Mouse (Mus musculus) heart, adult 9 months (tissue): Measurements from ENCODE around the gene Arap1.

ENCODE experiments used
- DNase-seq, 2 experiments: peaks; one replicate each; pipeline ENCODE4 v3.0.0; 2022; ENCODE audit warnings: low spot score in 2 of 2

Gene Arap1

DNA sequence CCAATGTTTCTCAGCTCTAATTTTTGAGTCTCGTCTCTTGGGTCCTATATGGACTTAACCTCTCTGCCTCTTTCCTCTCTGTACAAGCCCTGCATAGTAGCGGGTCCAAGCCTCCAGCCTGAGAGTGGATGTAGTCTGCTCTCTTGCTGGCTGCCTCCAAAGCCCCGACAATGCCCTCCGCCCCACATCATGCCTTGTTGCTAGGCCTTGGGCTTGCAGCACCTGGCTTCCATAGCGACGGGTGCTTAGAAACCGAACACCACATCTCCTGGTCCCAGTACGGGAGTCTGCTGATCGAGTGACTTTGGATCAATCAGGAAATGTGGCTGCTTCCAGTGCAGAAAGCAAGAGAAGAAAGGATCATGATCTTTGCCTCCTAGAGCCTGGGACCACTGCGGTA is 95.2 kb downstream of the Arap1 start:
- no peak for DNase-seq

- DNase-seq = no peak
Measured at GRCm38 (mm10) chr7:101444211-101444610, 96.3 kb downstream of the Arap1 start.

DNA sequence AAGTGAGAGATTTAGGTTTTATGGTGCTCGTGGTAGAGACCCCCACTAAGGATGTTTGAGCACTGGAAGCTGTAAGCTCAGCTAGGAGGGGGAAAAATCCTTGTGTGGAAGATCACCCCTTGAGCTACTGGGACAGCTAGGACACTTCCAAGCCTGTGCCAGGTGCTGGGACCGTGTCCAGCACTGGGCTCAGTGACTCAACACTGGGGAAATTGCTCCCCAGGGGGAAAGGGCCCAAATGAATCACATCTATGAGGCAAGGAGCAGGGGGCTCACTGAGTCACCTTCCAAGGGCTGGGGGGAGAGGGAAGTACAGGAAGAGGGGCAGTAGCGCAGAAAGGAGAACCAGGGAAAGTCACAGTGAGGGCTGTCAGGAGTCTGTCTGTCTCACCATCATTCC is 102.0 kb downstream of the Arap1 start:
- DNase-seq = no peak

DNA sequence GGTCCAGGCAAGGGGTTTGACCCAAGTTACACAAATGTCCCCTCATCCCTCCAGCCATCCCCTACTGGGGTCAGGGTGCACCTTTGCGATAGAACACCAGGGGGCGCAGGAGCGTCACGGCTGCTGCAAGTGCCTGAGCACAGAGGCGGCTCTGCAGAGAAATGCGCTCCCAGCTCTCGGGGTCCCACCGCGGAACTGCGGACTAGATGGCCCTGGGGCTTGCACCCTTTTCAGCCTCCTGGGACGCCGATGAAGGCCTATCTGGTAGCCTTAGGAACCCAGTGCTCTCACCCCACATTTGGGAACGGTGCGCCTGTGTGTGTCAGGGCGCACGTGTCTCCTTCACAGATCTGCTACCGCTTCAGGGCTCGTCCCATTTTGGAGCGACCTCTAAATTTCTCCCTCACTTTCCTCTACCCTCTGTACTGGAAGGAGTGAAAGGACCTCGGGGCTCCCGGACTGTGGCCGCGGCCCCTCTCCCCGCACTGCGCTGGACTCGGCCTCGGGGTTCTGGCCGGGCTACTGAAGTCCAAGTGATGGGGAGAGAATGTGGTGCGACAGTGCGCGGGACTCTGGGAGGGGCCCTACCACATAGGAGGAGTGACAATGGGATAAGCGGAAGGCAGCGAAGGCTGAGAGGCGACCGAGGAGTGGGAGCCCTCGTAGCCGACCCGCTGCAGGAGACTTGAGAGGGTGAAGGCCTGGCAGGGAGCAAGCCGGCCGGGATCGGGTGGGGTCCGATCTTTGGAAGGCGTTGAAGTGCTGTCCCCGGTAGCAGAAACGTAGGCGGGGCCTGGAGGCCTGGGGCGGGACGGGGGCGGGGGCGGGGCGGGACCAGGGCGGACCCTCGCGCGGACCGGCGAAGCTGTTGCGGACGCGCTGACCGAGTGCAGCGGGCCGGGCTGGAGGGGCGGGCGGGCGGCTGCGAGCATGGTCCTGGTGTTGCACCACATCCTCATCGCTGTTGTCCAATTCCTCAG is 102.8 kb downstream of the Arap1 start:
- peak; percentile 84 to 87 for DNase-seq

DNA sequence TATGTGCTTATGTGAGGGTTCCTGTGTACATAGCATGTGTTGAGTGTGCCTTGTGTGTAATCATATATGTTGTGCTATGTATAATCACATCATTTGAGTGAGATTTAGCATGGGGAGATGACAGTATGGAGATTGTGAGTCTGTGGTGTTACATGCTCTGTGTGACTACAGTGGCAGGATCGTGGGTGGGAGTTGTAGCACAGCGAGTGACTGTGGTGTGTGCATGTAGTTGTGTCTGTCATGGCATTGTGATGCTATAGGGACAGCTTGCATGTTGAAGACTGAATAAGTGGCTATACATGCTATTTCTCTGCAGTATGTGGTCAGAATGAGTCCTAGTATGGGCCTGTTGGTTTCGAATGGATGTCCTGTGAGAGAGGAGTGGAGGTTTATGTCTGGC is 104.8 kb downstream of the Arap1 start:
- DNase-seq = no peak

- no peak for DNase-seq
Measured at GRCm38 (mm10) chr7:101453296-101453695, 105.4 kb downstream of the Arap1 start.

- DNase-seq = peak; percentile 71 to 79
Measured at GRCm38 (mm10) chr7:101453725-101454124, 105.9 kb downstream of the Arap1 start.

GRCm38 (mm10) chr7:101454479-101454878 is 106.6 kb downstream of the Arap1 start:
- no peak for DNase-seq

DNA sequence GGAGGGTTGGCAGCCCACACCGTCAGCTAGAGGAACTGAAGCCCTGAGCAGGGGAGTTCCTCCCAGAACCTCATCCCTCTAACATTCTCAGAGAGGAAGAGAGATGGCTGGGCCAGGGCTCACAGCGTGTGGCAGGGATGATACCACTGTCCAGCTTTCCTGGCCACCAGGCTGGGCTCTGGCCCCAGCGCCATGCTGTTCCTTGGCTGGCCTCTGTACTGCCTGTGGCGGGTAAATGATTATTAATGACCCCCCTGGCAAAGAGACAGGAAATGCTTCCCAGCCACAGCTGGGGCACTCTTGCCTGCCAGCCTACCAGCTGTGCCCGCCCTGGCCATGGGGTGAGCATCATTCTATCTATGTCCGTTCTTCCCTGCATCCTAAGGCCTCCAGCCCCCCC is 107.3 kb downstream of the Arap1 start:
- DNase-seq = no peak

GRCm38 (mm10) chr7:101456318-101456717 is 108.5 kb downstream of the Arap1 start:
- no peak for DNase-seq

GRCm38 (mm10) chr7:101456789-101457188 is 108.9 kb downstream of the Arap1 start:
- DNase-seq = peak in 1 of 2 experiments; percentile 61

DNA sequence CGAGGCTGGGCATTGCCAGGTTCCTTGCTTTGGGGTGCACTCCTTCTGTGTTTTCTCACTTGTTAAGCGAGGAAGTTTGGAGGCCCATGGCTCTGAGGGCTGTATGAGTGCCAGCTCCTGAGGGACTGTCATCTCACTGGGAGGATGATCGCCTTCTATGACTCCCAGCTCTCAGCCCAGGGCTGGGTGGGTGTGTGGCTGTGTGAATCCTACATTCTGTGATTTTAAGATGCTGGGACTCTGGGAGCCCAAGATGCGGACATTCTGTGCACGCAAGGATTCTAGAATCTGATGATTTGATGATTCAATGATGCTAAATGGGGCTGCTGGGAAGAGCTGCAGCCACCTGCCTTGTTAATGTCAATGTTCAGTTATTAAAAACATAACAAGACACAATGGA is 109.4 kb downstream of the Arap1 start:
- DNase-seq = no peak

- peak in 1 of 2 experiments; percentile 74 for DNase-seq
Measured at GRCm38 (mm10) chr7:101457801-101458200, 109.9 kb downstream of the Arap1 start.

DNA sequence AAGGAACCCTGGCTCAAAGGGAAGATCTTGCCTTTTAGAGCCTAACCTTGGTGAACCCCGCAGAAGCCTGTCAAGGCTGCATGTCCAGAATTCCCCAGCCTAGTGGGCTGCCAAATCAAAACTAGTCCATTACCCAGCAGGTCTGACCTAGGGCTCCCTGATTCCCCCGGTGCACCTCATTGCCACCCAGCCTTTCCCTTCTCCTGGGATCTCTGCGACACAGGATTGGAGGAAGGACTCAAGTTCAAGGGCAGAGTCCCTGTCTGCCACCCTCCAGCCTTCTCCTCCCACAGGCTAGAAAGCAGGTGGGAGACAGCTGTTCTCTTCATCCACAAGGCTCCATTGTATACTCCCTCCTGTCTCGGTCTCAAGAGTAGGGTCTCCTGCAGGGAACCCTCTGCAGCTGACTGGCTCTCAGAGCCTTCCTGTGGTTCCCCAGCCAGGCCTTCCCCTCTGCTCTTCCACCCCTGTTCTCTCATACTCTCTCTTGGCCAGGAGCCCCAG is 110.5 kb downstream of the Arap1 start:
- DNase-seq = no peak

GRCm38 (mm10) chr7:101459305-101459813 is 111.5 kb downstream of the Arap1 start:
- DNase-seq = no peak

- no peak for DNase-seq
Measured at GRCm38 (mm10) chr7:101459923-101460607, 112.2 kb downstream of the Arap1 start.

DNA sequence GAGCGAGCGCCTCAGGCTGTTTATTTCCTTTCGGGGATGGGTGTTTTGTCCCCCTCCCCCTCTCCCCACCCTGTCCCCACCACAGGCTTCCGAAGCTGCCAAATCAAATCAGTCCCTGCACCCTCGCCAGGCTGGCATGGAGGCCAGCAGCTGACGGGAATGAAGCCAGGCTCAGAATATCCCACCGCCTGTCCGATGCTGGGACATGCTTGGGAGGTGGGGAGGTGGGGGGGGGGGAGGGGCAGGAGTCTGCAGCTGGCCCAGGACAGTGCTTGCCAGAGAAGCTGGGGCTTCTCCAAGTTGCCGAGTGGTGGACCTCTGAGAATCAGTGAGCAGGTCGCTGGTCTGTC is 112.7 kb downstream of the Arap1 start:
- DNase-seq = peak; percentile 74 to 81

DNA sequence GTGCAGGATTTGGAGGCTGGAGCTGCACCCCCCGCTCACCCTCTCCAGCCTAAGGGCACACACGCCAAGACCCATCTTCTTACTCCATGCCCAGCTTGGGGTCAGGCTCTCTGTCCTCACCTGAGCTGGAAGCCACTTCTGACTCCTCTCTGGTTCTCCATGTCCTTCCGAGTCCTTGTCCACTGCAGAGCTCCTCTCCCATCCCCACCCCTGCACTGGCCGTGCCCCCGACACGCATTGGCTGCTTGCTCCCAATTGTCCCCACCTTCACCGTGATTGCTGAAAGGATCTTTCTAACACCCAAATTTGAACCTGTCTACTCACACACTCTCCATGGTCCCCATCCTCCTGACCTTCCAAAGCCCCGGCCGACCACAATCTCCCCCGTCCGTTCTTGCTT is 113.7 kb downstream of the Arap1 start:
- DNase-seq = no peak
